Mouse (Mus musculus): Measurements from ENCODE around the gene Bmt2.

Gene Bmt2

GRCm38 (mm10) chr6:13677818-13678282, at the start of gene Bmt2:
Gene Bmt2 (minus strand): TSS chr6:13677966.
- peak; percentile 99 for DNase-seq

- DNase-seq = no peak
Observed at GRCm38 (mm10) chr6:13722166-13722565, 44.4 kb upstream of the Bmt2 start.

DNA sequence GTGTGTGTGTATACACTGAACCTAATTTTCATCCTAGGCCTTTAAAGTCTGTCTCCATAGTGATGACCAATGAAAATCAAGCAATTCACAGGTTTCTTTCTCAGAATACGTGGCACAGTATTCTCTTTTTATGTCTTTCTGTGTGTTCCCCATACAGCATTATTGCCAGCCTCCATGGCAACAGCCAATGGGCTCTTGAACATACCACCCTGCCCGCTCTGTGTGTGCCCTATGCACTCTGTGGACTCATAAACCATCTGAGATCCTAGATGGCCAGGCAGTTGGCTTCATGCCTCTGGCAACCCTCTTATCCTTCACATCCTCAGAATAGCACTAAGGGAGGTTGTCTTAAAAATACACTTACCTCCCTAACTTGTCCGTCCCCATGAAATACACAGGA, 37.1 kb upstream of the Bmt2 start:
- no peak for DNase-seq

DNA sequence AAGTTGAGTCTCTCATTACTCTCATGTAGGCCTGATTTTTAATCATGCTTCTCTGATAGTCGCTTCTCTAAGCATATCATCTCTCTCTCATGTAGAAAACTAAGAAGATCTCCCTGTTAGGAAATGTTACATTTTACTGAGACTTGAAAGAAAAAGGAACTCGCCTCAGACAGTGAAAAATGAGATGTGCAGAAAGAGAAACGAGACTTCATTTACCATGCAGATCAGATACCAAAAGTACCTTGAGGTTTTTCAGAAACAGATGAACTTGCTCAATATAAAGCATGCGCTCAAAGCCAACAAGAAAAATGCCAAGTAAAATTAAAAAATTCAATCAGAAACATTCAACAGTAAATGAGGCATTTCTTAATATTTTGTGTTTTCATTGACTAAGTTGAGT, 19.1 kb upstream of the Bmt2 start:
- DNase-seq = no peak

DNA sequence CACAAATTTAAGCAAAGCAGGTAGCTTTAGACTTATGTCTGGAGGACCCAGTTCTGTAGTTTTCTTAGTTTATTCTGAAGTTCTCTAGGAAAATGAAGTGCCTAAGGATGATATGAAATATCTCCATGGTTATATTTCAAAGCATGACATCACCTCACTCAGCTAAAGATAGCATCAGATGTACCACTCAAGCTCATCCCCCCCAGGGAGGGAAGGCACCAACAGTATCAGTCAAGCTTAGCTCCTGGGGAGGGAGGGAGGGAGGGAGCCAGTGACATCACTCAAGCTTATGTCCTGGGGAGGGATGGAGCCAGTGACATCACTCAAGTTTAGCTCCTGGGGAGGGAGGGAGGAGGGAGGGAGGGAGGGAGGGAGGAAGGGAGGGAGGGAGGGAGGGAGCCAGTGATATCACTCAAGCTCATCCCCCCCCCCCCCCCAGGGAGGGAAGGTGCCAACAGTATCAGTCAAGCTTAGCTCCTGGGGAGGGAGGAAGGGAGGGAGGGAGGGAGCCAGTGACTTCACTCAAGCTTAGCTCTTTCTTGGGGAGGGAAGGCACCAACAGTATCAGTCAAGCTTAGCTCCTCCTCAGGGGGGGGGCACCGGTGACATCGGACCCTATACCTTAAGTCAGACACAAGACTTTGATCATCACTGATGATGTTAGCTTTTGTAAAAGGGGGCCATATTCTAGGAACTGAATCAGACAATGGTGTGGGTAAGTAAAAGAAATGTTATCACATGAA, 17.5 kb upstream of the Bmt2 start:
- no peak for DNase-seq

- DNase-seq = no peak
Observed at GRCm38 (mm10) chr6:13691657-13692294, 14.0 kb upstream of the Bmt2 start.

DNA sequence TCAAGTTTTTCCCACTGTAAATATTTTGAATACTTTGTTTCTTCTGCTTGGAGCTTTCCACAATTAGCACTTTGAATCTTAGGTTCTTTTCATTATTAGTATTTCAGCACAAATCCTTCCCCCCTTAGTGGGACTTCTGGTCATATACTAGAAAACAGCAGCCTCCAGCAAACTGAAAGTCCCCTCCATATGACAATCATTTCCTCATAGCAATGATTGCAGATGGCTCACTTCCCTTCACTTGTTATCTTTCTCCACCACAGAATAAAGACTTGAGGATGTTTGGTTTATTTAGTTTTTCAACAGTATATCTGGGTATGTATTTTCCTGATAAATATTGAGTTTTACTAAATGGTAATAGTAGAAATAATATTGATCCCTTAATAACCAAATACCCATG, 12.6 kb upstream of the Bmt2 start:
- no peak for DNase-seq

DNA sequence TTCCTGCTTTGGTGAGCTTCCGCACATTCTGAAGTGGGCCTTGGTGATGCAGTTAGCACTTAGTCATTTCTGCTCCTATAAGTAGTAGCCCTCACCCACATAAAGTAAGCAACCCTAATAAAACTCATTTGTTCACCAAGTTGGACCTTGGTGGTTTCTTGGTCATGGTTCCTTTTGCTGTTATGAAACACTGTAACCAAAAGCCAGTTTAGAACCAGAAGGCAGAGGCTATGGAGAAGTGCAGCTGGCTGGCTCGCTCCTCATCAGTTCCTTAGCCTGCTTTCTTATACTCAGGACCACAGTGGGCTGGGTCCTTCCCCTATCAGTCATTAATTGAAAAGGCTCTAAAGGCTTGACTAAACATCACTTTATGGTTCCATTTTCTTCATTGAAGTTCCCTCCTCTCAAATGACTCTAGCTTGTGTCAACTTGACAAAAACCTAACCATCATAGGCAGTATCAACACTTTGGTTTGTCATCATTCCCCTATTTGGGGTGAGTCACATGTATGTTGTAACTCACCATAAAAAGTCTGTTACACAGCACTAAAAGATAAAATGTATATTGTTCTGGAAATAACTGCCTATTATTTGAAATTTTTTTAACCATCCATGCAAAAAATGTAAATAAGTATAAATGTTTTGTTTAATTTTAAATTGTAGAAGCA, 6.3 kb upstream of the Bmt2 start:
- no peak for DNase-seq

GRCm38 (mm10) chr6:13678349-13678748, 583 bp upstream of the Bmt2 start:
- DNase-seq = no peak

DNA sequence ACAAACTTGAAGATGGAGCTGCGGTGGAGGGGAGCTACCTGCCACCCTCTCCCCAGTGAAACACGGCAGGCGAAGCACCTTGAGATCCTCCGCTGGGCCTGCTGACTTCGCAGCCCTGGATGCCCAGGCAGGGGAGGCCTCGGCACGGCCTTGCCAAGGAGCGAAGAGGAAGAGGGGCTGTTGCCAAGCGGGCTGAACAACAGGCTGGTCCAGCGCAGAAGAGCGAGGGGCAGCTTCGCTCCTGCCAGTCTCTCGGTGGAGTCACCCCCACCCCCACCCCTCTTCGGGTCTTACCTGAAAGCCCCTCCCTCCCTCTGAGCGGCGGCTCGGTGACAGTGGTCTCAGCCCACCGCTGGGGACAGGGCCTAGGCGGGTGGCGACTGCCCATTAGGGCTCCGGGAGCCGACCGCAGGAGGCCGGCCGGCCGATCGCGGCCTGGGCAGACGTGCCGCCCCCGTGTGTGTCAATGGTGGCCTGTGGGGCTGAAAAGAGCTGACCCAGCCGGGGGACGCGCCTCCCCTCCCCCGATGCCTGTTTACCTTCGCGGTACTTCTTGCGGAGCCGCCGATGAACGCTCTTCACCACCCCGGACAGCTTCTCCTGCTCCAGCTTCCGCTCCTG, 515 bp downstream of the Bmt2 start:
- peak; percentile 44 for DNase-seq

DNA sequence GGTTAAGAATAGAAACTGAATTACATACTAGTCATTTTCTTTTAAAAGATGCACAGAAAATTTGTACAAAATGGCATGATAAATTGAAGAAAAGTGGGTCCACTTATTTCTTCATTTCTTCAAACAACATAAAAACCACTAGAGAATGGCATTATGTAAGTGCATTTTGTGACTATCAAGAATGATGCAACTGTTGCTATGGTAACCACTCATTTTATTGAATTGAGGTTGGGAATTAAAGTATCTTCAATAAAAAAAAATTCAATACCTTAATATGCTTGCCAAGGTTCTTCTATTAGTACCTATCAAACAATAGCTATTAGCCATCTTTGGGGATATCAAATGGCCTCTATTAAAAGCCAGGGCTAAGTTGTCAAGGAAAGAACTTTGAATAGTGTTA, 1.6 kb downstream of the Bmt2 start:
- DNase-seq = no peak

DNA sequence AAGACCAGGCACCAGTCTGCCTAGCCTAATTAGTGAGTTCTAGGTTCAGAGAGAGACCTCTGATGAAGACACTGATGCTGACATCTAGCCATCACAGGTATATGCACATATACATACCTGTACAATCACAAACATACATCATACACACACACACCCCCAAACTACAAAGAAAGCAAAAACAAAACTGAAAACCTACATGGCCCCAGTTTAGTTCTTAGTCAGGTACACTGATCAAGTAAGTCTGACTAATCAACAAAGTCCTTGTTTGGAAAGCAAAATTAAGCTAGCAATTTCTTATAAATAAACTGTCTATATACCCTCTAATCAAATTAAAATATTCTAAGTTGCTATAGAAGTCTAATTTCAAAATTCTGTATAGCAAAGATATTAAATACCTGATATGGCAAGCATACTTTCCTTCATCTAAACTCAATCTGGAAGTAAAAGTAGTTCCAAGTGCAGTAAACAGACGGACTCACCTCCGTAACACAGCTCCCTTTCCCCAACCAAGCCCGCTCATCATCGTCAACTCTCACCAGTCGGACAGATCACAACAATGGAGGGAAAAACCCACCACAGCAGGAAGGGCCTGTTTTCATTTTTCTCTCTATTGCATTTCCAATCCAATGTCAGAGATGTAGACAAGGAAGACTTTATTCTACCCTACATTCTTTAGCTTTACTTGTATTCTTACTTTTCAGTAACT, 3.0 kb downstream of the Bmt2 start:
- no peak for DNase-seq

GRCm38 (mm10) chr6:13665646-13666045, 12.1 kb downstream of the Bmt2 start:
- DNase-seq = no peak

- no peak for DNase-seq
Observed at GRCm38 (mm10) chr6:13658016-13658415, 19.8 kb downstream of the Bmt2 start.

DNA sequence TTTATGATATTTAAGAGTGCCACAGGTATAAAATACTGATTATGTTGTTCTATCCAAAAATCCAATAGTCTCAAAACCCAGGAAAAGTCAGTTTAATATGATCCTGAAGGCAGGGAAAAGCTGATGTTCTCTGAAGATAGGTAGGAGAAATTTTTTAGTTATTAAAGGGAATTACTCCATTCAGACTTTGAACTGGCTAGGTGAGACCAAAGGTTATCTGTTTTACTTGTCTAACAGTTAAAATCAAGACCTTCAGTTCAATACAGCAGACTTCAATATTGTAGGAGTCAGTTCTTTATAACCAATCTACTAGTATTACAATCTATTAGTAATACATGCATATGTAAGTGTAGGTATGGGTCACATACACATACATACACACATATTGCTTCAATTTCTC, 23.7 kb downstream of the Bmt2 start:
- no peak for DNase-seq

- DNase-seq = no peak
Observed at GRCm38 (mm10) chr6:13652284-13652683, 25.5 kb downstream of the Bmt2 start.

DNA sequence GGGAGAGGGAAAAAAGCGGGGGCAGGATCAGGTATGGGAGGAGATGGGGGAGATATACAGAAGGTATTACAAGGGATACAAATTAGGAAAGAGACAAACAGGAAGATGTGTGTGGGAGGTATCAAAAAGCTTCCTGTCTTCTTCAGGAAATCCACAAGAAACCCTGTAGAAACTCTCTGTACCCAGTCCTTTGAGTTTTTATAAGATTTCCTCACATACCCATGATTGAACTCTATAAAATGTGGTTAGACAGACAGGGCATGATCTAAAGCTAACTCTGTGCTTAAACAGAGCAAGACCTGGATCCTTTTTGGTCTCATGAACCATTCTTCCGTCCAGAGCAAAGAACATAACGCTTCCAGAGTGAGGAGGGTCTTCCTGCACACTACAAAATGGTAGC, 26.9 kb downstream of the Bmt2 start:
- DNase-seq = no peak

DNA sequence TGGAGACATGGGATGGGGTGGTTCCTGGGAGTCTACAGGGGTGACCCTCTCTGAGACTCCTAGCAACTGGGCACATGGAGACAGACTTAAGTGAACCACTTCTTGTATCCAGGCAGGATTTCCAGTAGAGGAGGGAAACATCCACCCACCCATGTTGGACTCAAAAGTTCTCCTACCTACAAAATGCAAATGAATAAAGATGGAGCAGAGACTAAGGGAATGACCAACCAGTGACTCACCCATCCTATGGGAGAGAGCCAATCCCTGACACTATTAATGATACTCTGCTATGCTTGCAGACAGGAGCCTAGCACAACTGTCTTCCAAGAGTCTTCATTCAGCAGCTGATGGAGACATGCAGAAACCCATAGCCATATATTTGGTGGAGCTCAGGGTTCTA, 29.5 kb downstream of the Bmt2 start:
- no peak for DNase-seq

- DNase-seq = peak; percentile 30
Observed at GRCm38 (mm10) chr6:13636582-13636989, 41.2 kb downstream of the Bmt2 start.

DNA sequence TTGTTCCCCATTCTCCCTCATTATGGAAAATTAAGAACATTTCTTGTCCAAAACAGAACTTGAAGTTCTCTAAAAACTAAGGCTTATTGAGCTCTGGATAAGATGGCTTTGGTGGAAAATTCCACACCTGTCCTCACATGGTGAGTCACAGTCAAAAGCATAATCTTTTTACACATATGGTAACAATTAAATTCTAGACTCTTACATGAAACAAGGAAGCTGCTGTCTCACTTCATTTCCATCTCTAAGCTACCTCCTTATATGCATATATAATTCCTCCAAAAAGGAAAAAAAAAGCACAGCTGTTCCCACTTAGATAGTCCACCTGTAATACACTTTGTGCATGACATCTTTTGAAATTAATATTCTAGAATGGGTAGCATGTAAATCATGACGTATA, 45.2 kb downstream of the Bmt2 start:
- DNase-seq = no peak

- DNase-seq = no peak
Observed at GRCm38 (mm10) chr6:13630607-13631006, 47.2 kb downstream of the Bmt2 start.

DNA sequence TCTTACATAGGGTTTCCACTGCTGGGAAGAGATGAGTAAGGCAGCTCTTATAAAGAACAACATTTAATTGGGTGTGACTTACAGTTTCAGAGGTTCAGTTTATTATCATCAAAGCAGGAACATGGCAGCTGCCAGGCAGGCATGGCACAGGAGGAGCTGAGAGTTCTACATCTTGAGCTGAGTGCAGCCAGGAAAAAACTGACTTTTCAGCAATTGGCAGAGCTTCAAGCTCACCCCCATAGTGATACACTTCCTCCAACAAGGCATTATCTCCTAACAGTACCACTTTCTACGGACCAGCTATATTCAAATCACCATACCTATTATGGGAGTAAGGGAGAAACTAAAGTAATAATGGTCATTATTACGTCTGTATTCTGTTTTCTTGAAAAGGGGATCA, 58.1 kb downstream of the Bmt2 start:
- DNase-seq = no peak

- no peak for DNase-seq
Observed at GRCm38 (mm10) chr6:13617110-13617509, 60.7 kb downstream of the Bmt2 start.

All from lung, postnatal 36 days (tissue).